In genomic region chr10:7731582-7731981, GRCm38 (mm10) we compare ENCODE assay signal across 27 mouse cellular contexts. TPM values are rescaled to one million over a fixed set of nuclear protein-coding genes. Genes with fewer than 3 reads are reported as not detected.
DNase-seq lines count a peak whose midpoint lies in the region; ATAC-seq lines count a peak whose summit lies in the region.
"Had no signal": no experiment of that assay in that cellular context is flagged by ENCODE, and none has a peak within 500 bp of the region (broad histone marks: within the 10 kb centered on the region; RNA-seq: fewer than 3 reads in every experiment).

No protein-coding gene starts in this region.

- no peak overlapping the region for H3K27ac ChIP-seq in embryonic facial prominence, embryonic 14.5 days (replicated peaks; ENCODE audit: low read depth, low read length)
- H3K27ac ChIP-seq in embryonic facial prominence, embryonic 10.5 days (replicated peaks) = no peak overlapping the region
- no peak overlapping the region for H3K27ac ChIP-seq in midbrain, embryonic 16.5 days (ENCODE audit: low read length)
- H3K27ac ChIP-seq in midbrain, embryonic 10.5 days (replicated peaks) = no peak overlapping the region
- H3K27ac ChIP-seq: embryonic facial prominence, embryonic 12.5 days; embryonic facial prominence, embryonic 15.5 days; forebrain, embryonic 10.5 days; forebrain, embryonic 12.5 days had no signal

- peak; percentile 71; the same call in 1 of the 2 replicates for ATAC-seq in embryonic facial prominence, embryonic 14.5 days (ENCODE audit: low read depth)
- ATAC-seq in midbrain, embryonic 16.5 days = no peak
- ATAC-seq: CD4-positive, CD25-positive, alpha-beta regulatory T cell, adult 4 months; forebrain, embryonic 14.5 days; forebrain, embryonic 16.5 days had no signal

- H3K9me3 ChIP-seq in embryonic facial prominence, embryonic 14.5 days (ENCODE audit: control insufficient read depth, low read length) = no peaks in the 10 kb centered on the region
- no peaks in the 10 kb centered on the region for H3K9me3 ChIP-seq in embryonic facial prominence, embryonic 10.5 days
- H3K9me3 ChIP-seq in midbrain, embryonic 16.5 days (replicated peaks; ENCODE audit: control insufficient read depth, low read length, poor library complexity, severe bottlenecking) = no peaks in the 10 kb centered on the region
- H3K9me3 ChIP-seq in midbrain, embryonic 10.5 days (replicated peaks) = no peaks in the 10 kb centered on the region
- H3K9me3 ChIP-seq: embryonic facial prominence, embryonic 12.5 days; embryonic facial prominence, embryonic 15.5 days; forebrain, embryonic 10.5 days; forebrain, embryonic 12.5 days; G1E had no signal

- H3K4me1 ChIP-seq in embryonic facial prominence, embryonic 14.5 days (ENCODE audit: control insufficient read depth, insufficient read depth, low read length) = no peaks in the 10 kb centered on the region; the same call in 1 of the 2 replicates
- H3K4me1 ChIP-seq in embryonic facial prominence, embryonic 10.5 days = peaks cover 10% of the 10 kb centered on the region
- H3K4me1 ChIP-seq in midbrain, embryonic 16.5 days (ENCODE audit: control insufficient read depth, insufficient read depth, low read length) = peaks cover 17% of the 10 kb centered on the region
- H3K4me1 ChIP-seq in midbrain, embryonic 10.5 days = peaks cover 10% of the 10 kb centered on the region

- H3K36me3 ChIP-seq in embryonic facial prominence, embryonic 14.5 days (ENCODE audit: control insufficient read depth, insufficient read depth, low read length) = no peaks in the 10 kb centered on the region
- H3K36me3 ChIP-seq in embryonic facial prominence, embryonic 10.5 days (replicated peaks) = peaks cover 4% of the 10 kb centered on the region; the same call in 1 of the 2 replicates
- no peaks in the 10 kb centered on the region for H3K36me3 ChIP-seq in midbrain, embryonic 16.5 days (ENCODE audit: control insufficient read depth, insufficient read depth, low read length)
- H3K36me3 ChIP-seq in midbrain, embryonic 10.5 days = no peaks in the 10 kb centered on the region
- H3K36me3 ChIP-seq: embryonic facial prominence, embryonic 12.5 days; embryonic facial prominence, embryonic 15.5 days; forebrain, embryonic 12.5 days had no signal

- H3K4me3 ChIP-seq in embryonic facial prominence, embryonic 14.5 days (ENCODE audit: low read depth, low read length) = no peak overlapping the region
- no peak overlapping the region for H3K4me3 ChIP-seq in embryonic facial prominence, embryonic 10.5 days
- no peak overlapping the region for H3K4me3 ChIP-seq in midbrain, embryonic 16.5 days (ENCODE audit: low read depth, low read length)
- no peak overlapping the region for H3K4me3 ChIP-seq in midbrain, embryonic 10.5 days
- H3K4me3 ChIP-seq: embryonic facial prominence, embryonic 12.5 days; embryonic facial prominence, embryonic 15.5 days; erythroblast, embryonic 14.5 days; forebrain, embryonic 10.5 days; forebrain, embryonic 12.5 days had no signal

- H3K9ac ChIP-seq in embryonic facial prominence, embryonic 14.5 days (ENCODE audit: low read depth, low read length) = no peak overlapping the region
- 0 out of 2 replicates have a peak overlapping the region, but pooled peaks have one; percentile 30 for H3K9ac ChIP-seq in midbrain, embryonic 16.5 days (ENCODE audit: low read depth, low read length)
- H3K9ac ChIP-seq: embryonic facial prominence, embryonic 12.5 days; embryonic facial prominence, embryonic 15.5 days; forebrain, embryonic 12.5 days had no signal

- H3K27me3 ChIP-seq in embryonic facial prominence, embryonic 14.5 days (replicated peaks; ENCODE audit: control insufficient read depth, insufficient read depth, low read length) = no peaks in the 10 kb centered on the region
- H3K27me3 ChIP-seq in embryonic facial prominence, embryonic 10.5 days (replicated peaks; ENCODE audit: low read depth, poor library complexity, severe bottlenecking) = no peaks in the 10 kb centered on the region
- H3K27me3 ChIP-seq in midbrain, embryonic 16.5 days (ENCODE audit: control insufficient read depth, insufficient read depth, low read depth, low read length) = no peaks in the 10 kb centered on the region
- no peaks in the 10 kb centered on the region for H3K27me3 ChIP-seq in midbrain, embryonic 10.5 days (ENCODE audit: low read depth, poor library complexity, severe bottlenecking)
- H3K27me3 ChIP-seq: CH12.LX; embryonic facial prominence, embryonic 12.5 days; embryonic facial prominence, embryonic 15.5 days; forebrain, embryonic 12.5 days had no signal

- H3K4me2 ChIP-seq in embryonic facial prominence, embryonic 14.5 days (ENCODE audit: low read depth, low read length) = no peak overlapping the region
- no peak overlapping the region for H3K4me2 ChIP-seq in midbrain, embryonic 16.5 days (ENCODE audit: low read length)
- H3K4me2 ChIP-seq: embryonic facial prominence, embryonic 12.5 days; embryonic facial prominence, embryonic 15.5 days; forebrain, embryonic 12.5 days had no signal

- DNase-seq in embryonic facial prominence, embryonic 14.5 days (ENCODE audit: low spot score) = peak; percentile 19
- DNase-seq in embryonic facial prominence, embryonic 10.5 days (ENCODE audit: low spot score) = no peak
- DNase-seq in midbrain, embryonic 10.5 days (ENCODE audit: low spot score) = no peak
- peak; percentile 60 for DNase-seq in MN1 (ENCODE audit: low spot score)
- DNase-seq in urinary bladder, postnatal 4 days (ENCODE audit: low spot score in 2 of 2) = no peak
- DNase-seq: adrenal gland, adult 2 months; adrenal gland, postnatal 10 days; adrenal gland, postnatal 25 days; B cell, adult 2 months; cerebellum, adult 11 months; cerebellum, adult 18-20 months; cerebellum, adult 8-10 months; cerebellum, adult 9-11 months; cerebellum, postnatal 14 days; cerebellum, postnatal 36 days; embryo, embryonic 11 days had no signal

RNA-seq across cellular contexts. Expression of gene Katna1, which starts 5.8 kb away (rescaled TPM):
- polyA plus RNA-seq in embryonic facial prominence, embryonic 14.5 days (2014; fragmentation: Nextera tagmentation; extraction: Ambion mirVana) = 48.0 and 51.8 TPM in 2 replicates
- 69.3 and 72.0 TPM in 2 replicates for polyA plus RNA-seq in embryonic facial prominence, embryonic 10.5 days (2016; fragmentation: Nextera tagmentation; extraction: Ambion mirVana)
- 25.3 and 28.9 TPM in 2 replicates for polyA plus RNA-seq in midbrain, embryonic 16.5 days (2015; fragmentation: Nextera tagmentation; extraction: Ambion mirVana)
- 66.9 and 68.4 TPM in 2 replicates for polyA plus RNA-seq in midbrain, embryonic 10.5 days (2016; fragmentation: Nextera tagmentation; extraction: Ambion mirVana)

RNA-seq across cellular contexts. Expression of gene Lats1, which starts 50.6 kb away (rescaled TPM):
- 12.2 and 12.6 TPM in 2 replicates for polyA plus RNA-seq in embryonic facial prominence, embryonic 14.5 days (2014; fragmentation: Nextera tagmentation; extraction: Ambion mirVana)
- 7.7 and 8.2 TPM in 2 replicates for polyA plus RNA-seq in embryonic facial prominence, embryonic 10.5 days (2016; fragmentation: Nextera tagmentation; extraction: Ambion mirVana)
- 10.6 and 11.5 TPM in 2 replicates for polyA plus RNA-seq in midbrain, embryonic 16.5 days (2015; fragmentation: Nextera tagmentation; extraction: Ambion mirVana)
- 8.4 and 10.5 TPM in 2 replicates for polyA plus RNA-seq in midbrain, embryonic 10.5 days (2016; fragmentation: Nextera tagmentation; extraction: Ambion mirVana)

RNA-seq across cellular contexts. Expression of gene Pcmt1, which starts 50.6 kb away (rescaled TPM):
- polyA plus RNA-seq in embryonic facial prominence, embryonic 14.5 days (2014; fragmentation: Nextera tagmentation; extraction: Ambion mirVana) = 126 and 130 TPM in 2 replicates
- polyA plus RNA-seq in embryonic facial prominence, embryonic 10.5 days (2016; fragmentation: Nextera tagmentation; extraction: Ambion mirVana) = 120 and 126 TPM in 2 replicates
- 164 and 177 TPM in 2 replicates for polyA plus RNA-seq in midbrain, embryonic 16.5 days (2015; fragmentation: Nextera tagmentation; extraction: Ambion mirVana)
- 137 and 144 TPM in 2 replicates for polyA plus RNA-seq in midbrain, embryonic 10.5 days (2016; fragmentation: Nextera tagmentation; extraction: Ambion mirVana)

Comparison
In these comparisons a context has a peak if more than half of its experiments do, and no peak if none do; other contexts are left out.
1. DNase-seq: peak in embryonic facial prominence, embryonic 14.5 days (single experiment) and MN1 (single experiment); none in embryonic facial prominence, embryonic 10.5 days (single experiment), midbrain, embryonic 10.5 days (single experiment) and urinary bladder, postnatal 4 days (0 of 2).